15 mouse cellular contexts compared by ENCODE assay signal in the genomic region with DNA sequence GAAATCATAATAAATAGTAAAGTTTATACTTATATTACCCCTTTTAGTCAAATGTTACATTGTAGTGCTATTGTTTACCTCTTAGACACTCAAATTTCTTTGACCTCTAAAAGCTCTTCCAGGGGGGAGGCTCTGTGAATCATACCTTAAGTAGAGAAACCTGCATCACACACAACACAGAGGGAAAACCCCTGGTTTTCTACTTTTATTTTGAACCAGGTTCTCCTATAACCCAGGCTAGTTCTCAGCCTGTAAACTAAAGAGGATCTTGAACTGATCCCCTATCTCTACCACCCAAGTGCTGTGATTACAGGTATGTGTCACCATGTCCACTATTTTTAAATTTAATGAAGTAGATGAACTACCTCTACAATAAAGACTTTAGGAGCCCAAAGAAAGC. TPM values are rescaled to one million over a fixed set of nuclear protein-coding genes. Genes with fewer than 3 reads are reported as not detected.
DNase-seq lines count a peak whose midpoint lies in the region; ATAC-seq and TF ChIP-seq lines count a peak whose summit lies in the region.
"Had no signal": no experiment of that assay in that cellular context is flagged by ENCODE, and none has a peak within 500 bp of the region (broad histone marks: within the 10 kb centered on the region; RNA-seq: fewer than 3 reads in every experiment).

No protein-coding gene starts in this region.

- no peak for TF ChIP-seq CTCF in liver, embryonic 14.5 days (IDR thresholded peaks at IDR 0.05; ENCODE audit: low read depth)
- no peak for TF ChIP-seq CTCF in MEL (IDR thresholded peaks at IDR 0.05 in 2 of 3, conservative IDR thresholded peaks at IDR 0.05 in 1 of 3; ENCODE audit: control insufficient read depth in 1 of 3, insufficient read depth in 1 of 3, low read depth in 2 of 3, low read length in 3 of 3, poor library complexity in 1 of 3, severe bottlenecking in 1 of 3)

- TF ChIP-seq POLR2A in MEL (IDR thresholded peaks at IDR 0.05; ENCODE audit: control insufficient read depth in 1 of 2, insufficient read depth in 1 of 2, low read depth in 1 of 2, low read length in 2 of 2, poor library complexity in 1 of 2): no peak

- no peak for TF ChIP-seq RAD21 in MEL (IDR thresholded peaks at IDR 0.05; ENCODE audit: low read depth, low read length)

- no peaks in the 10 kb centered on the region for H3K9me3 ChIP-seq in liver, embryonic 14.5 days (ENCODE audit: control insufficient read depth, low read length)
- H3K9me3 ChIP-seq in liver, embryonic 12.5 days (replicated peaks): no peaks in the 10 kb centered on the region
- no peaks in the 10 kb centered on the region for H3K9me3 ChIP-seq in MEL (replicated peaks; ENCODE audit: insufficient read depth, low read length)
- H3K9me3 ChIP-seq in heart, embryonic 11.5 days (replicated peaks; ENCODE audit: control insufficient read depth, low read length): no peaks in the 10 kb centered on the region
- H3K9me3 ChIP-seq in hindbrain, embryonic 11.5 days (ENCODE audit: control insufficient read depth, low read length): no peaks in the 10 kb centered on the region
- H3K9me3 ChIP-seq: embryonic facial prominence, embryonic 12.5 days; forebrain, embryonic 13.5 days; G1E; hindbrain, embryonic 13.5 days; intestine, embryonic 15.5 days had no signal

- peaks cover 16% of the 10 kb centered on the region for H3K79me2 ChIP-seq in MEL (ENCODE audit: control insufficient read depth, insufficient read depth, low read length, poor library complexity)

- ATAC-seq in liver, embryonic 14.5 days (ENCODE audit: insufficient read depth): no peak
- ATAC-seq in liver, embryonic 12.5 days: no peak
- no peak for ATAC-seq in heart, embryonic 11.5 days (replicated peaks; ENCODE audit: insufficient number of reproducible peaks, low FRiP score, low TSS enrichment)
- ATAC-seq in hindbrain, embryonic 11.5 days (ENCODE audit: low FRiP score): no peak
- ATAC-seq: forebrain, embryonic 13.5 days; forebrain, postnatal 0 days; hindbrain, postnatal 0 days; intestine, embryonic 15.5 days had no signal

- no peaks in the 10 kb centered on the region for H3K27me3 ChIP-seq in liver, embryonic 14.5 days (ENCODE audit: control insufficient read depth, insufficient read depth, low read length)
- no peaks in the 10 kb centered on the region for H3K27me3 ChIP-seq in liver, embryonic 12.5 days (replicated peaks)
- H3K27me3 ChIP-seq in MEL (ENCODE audit: control insufficient read depth in 1 of 2, insufficient read depth in 2 of 2, low read length in 2 of 2): peaks cover 2 to 8% of the 10 kb centered on the region in 2 experiments; a peak in 3 of 4 replicates
- H3K27me3 ChIP-seq in heart, embryonic 11.5 days (ENCODE audit: control insufficient read depth, insufficient read depth, low read length): no peaks in the 10 kb centered on the region
- H3K27me3 ChIP-seq in hindbrain, embryonic 11.5 days (ENCODE audit: control insufficient read depth, insufficient read depth, low read length): no peaks in the 10 kb centered on the region
- H3K27me3 ChIP-seq: embryonic facial prominence, embryonic 12.5 days; forebrain, embryonic 13.5 days; intestine, embryonic 15.5 days had no signal

- no peak for DNase-seq in liver, embryonic 14.5 days (ENCODE audit: low read depth in 3 of 3, low spot score in 3 of 3)
- no peak for DNase-seq in MEL (ENCODE audit: low read depth, low spot score)
- peak; percentile 30 for DNase-seq in naive thymus-derived CD4-positive, alpha-beta T cell, adult 2 months (ENCODE audit: low read depth)
- DNase-seq in hindbrain, embryonic 11.5 days (ENCODE audit: low spot score): no peak
- DNase-seq: gastrocnemius, postnatal 25 days; heart, adult 11 months had no signal

- H3K27ac ChIP-seq in liver, embryonic 14.5 days: no peak overlapping the region
- no peak overlapping the region for H3K27ac ChIP-seq in liver, embryonic 12.5 days
- H3K27ac ChIP-seq in MEL (ENCODE audit: control insufficient read depth, low read depth, low read length): no peak overlapping the region
- H3K27ac ChIP-seq in heart, embryonic 11.5 days (ENCODE audit: low read depth, low read length): no peak overlapping the region
- no peak overlapping the region for H3K27ac ChIP-seq in hindbrain, embryonic 11.5 days (ENCODE audit: low read depth, low read length)
- H3K27ac ChIP-seq: embryonic facial prominence, embryonic 12.5 days; forebrain, embryonic 13.5 days; hindbrain, postnatal 0 days; intestine, embryonic 15.5 days had no signal

- peaks cover 0 to 3% of the 10 kb centered on the region in 2 experiments; a peak in 1 of 4 replicates for H3K4me1 ChIP-seq in liver, embryonic 14.5 days (replicated peaks; ENCODE audit: control insufficient read depth in 2 of 2, insufficient read depth in 2 of 2, low read length in 1 of 2)
- H3K4me1 ChIP-seq in liver, embryonic 12.5 days: peaks cover 11% of the 10 kb centered on the region
- H3K4me1 ChIP-seq in MEL (ENCODE audit: control insufficient read depth in 1 of 2, insufficient read depth in 2 of 2, low read length in 2 of 2): peaks cover 3 to 9% of the 10 kb centered on the region in 2 experiments; a peak in 3 of 4 replicates
- H3K4me1 ChIP-seq in heart, embryonic 11.5 days (ENCODE audit: control insufficient read depth, insufficient read depth, low read length): no peaks in the 10 kb centered on the region
- no peaks in the 10 kb centered on the region for H3K4me1 ChIP-seq in hindbrain, embryonic 11.5 days (replicated peaks; ENCODE audit: control insufficient read depth, insufficient read depth, low read length)
- H3K4me1 ChIP-seq: intestine, embryonic 15.5 days had no signal

- H3K9ac ChIP-seq in liver, embryonic 14.5 days (replicated peaks): no peak overlapping the region
- H3K9ac ChIP-seq in liver, embryonic 12.5 days: no peak overlapping the region
- H3K9ac ChIP-seq in MEL (ENCODE audit: control insufficient read depth, low read depth, low read length, poor library complexity, severe bottlenecking): peak overlapping the region; percentile 9; the same call in 1 of the 2 replicates
- no peak overlapping the region for H3K9ac ChIP-seq in heart, embryonic 11.5 days (ENCODE audit: low read depth, low read length)
- H3K9ac ChIP-seq in hindbrain, embryonic 11.5 days (ENCODE audit: low read depth, low read length): no peak overlapping the region
- H3K9ac ChIP-seq: embryonic facial prominence, embryonic 12.5 days; forebrain, embryonic 13.5 days; forebrain, postnatal 0 days; hindbrain, embryonic 13.5 days; intestine, embryonic 15.5 days had no signal

- H3K4me3 ChIP-seq in liver, embryonic 14.5 days (ENCODE audit: insufficient read depth in 1 of 2, low read depth in 2 of 2, low read length in 2 of 2): no peak overlapping the region
- H3K4me3 ChIP-seq in liver, embryonic 12.5 days: no peak overlapping the region
- H3K4me3 ChIP-seq in MEL (ENCODE audit: control insufficient read depth in 1 of 2, insufficient read depth in 1 of 2, low read depth in 2 of 2, low read length in 2 of 2): peak overlapping the region in 1 of 2 experiments; percentile 78; a peak in 2 of 4 replicates
- no peak overlapping the region for H3K4me3 ChIP-seq in heart, embryonic 11.5 days (ENCODE audit: low read depth, low read length)
- H3K4me3 ChIP-seq in hindbrain, embryonic 11.5 days (ENCODE audit: low read depth, low read length): no peak overlapping the region
- H3K4me3 ChIP-seq: embryonic facial prominence, embryonic 12.5 days; forebrain, embryonic 13.5 days; hindbrain, embryonic 13.5 days; intestine, embryonic 15.5 days had no signal

- TF ChIP-seq EP300 in liver, embryonic 14.5 days (IDR thresholded peaks at IDR 0.05; ENCODE audit: low read depth): no peak
- no peak for TF ChIP-seq EP300 in MEL (IDR thresholded peaks at IDR 0.05; ENCODE audit: low read depth in 1 of 2, low read length in 2 of 2)

- H3K36me3 ChIP-seq in liver, embryonic 14.5 days (replicated peaks; ENCODE audit: control insufficient read depth, insufficient read depth, low read depth): no peaks in the 10 kb centered on the region
- H3K36me3 ChIP-seq in liver, embryonic 12.5 days: no peaks in the 10 kb centered on the region
- peaks cover 0 to 10% of the 10 kb centered on the region in 2 experiments; a peak in 2 of 4 replicates for H3K36me3 ChIP-seq in MEL (ENCODE audit: control insufficient read depth in 1 of 2, insufficient read depth in 2 of 2, low read length in 2 of 2)
- H3K36me3 ChIP-seq in heart, embryonic 11.5 days (ENCODE audit: control insufficient read depth, insufficient read depth, low read length): no peaks in the 10 kb centered on the region
- no peaks in the 10 kb centered on the region for H3K36me3 ChIP-seq in hindbrain, embryonic 11.5 days (ENCODE audit: control insufficient read depth, insufficient read depth, low read length)
- H3K36me3 ChIP-seq: embryonic facial prominence, embryonic 12.5 days; hindbrain, embryonic 13.5 days; intestine, embryonic 15.5 days had no signal

- peak overlapping the region; percentile 6; the same call in 1 of the 2 replicates for H3K4me2 ChIP-seq in liver, embryonic 14.5 days (ENCODE audit: low read depth)
- no peak overlapping the region for H3K4me2 ChIP-seq in liver, embryonic 12.5 days
- H3K4me2 ChIP-seq in heart, embryonic 11.5 days: no peak overlapping the region
- no peak overlapping the region for H3K4me2 ChIP-seq in hindbrain, embryonic 11.5 days (replicated peaks; ENCODE audit: low read depth, low read length)
- H3K4me2 ChIP-seq: embryonic facial prominence, embryonic 12.5 days; hindbrain, embryonic 13.5 days; intestine, embryonic 15.5 days had no signal

TF ChIP-seq in MEL, 35 proteins besides CTCF, POLR2A, EP300 and RAD21 (continues in another document):
- TF ChIP-seq MEF2A (IDR thresholded peaks at IDR 0.05; ENCODE audit: extremely low read depth, insufficient replicate concordance, low read depth, low read length, poor library complexity, severe bottlenecking) (no peak), POLR2AphosphoS2 (IDR thresholded peaks at IDR 0.05; ENCODE audit: low read length) (no peak), MAX (IDR thresholded peaks at IDR 0.05; ENCODE audit: low read length) (no peak), ZKSCAN1 (IDR thresholded peaks at IDR 0.05; ENCODE audit: low read depth, low read length) (no peak), UBTF (IDR thresholded peaks at IDR 0.05; ENCODE audit: borderline replicate concordance, insufficient read depth, low read depth, low read length) (no peak), ZNF384 (IDR thresholded peaks at IDR 0.05; ENCODE audit: low read depth, low read length) (no peak), POLR2AphosphoS5 (IDR thresholded peaks at IDR 0.05; ENCODE audit: borderline replicate concordance, low read depth, low read length) (no peak)

RNA-seq across cellular contexts. Expression of a gene that starts 2.0 kb away (rescaled TPM):
- polyA plus RNA-seq in liver, embryonic 14.5 days (2012; rRNA removed): 8.6 and 17.2 TPM in 2 replicates
- polyA plus RNA-seq in liver, embryonic 14.5 days (2014; fragmentation: Nextera tagmentation; extraction: Ambion mirVana): 10.4 and 11.8 TPM in 2 replicates
- polyA plus RNA-seq in liver, embryonic 12.5 days (2016; fragmentation: Nextera tagmentation; extraction: Ambion mirVana): 17.2 and 17.4 TPM in 2 replicates
- total RNA-seq in MEL (2012; rRNA removed): 38.1 and 43.6 TPM in 2 replicates
- polyA plus RNA-seq in MEL (2012; ENCODE audit: insufficient read depth in 1 of 2, insufficient read length in 2 of 2, low read depth in 1 of 2, low replicate concordance in 2 of 2, missing spikeins in 1 of 2): 10 to 100 TPM; 38.1 to 47.2 TPM
- polyA plus RNA-seq in heart, embryonic 11.5 days (2014; fragmentation: Nextera tagmentation; extraction: Ambion mirVana): 12.1 and 15.7 TPM in 2 replicates
- polyA plus RNA-seq in hindbrain, embryonic 11.5 days (2014; fragmentation: Nextera tagmentation; extraction: Ambion mirVana): 29.2 and 31.3 TPM in 2 replicates
